Mouse (Mus musculus) liver, adult 2 months (tissue): ENCODE measurements at regions not wholly inside any gene's neighbourhood (a gene's known extent, or its start where the extent isn't known, plus 50 kb on each side); places are given as distances from the start of the nearest gene placed in this dataset.

Experiments used
- DNase-seq: peaks from one replicate; pipeline ENCODE4 v3.0.0-alpha.2; 2011; ENCODE audit warnings: low read depth, low spot score; ENCODE audit errors: extremely low read depth
- H3K27ac ChIP-seq: fragments of 200-500 bp; replicated peaks from 2 replicates; pipeline ENCODE4 v1.5.1; 2012; ENCODE audit warnings: low read depth, mild to moderate bottlenecking, control low read depth, inconsistent platforms, low read length; ENCODE audit not compliant: insufficient read depth
- H3K27me3 ChIP-seq: fragments of 200-500 bp; 2 replicates; pipeline ENCODE4 v1.6.1; 2012; ENCODE audit warnings: mild to moderate bottlenecking, moderate library complexity, low read length, inconsistent platforms; ENCODE audit not compliant: control insufficient read depth, insufficient read depth
- H3K36me3 ChIP-seq: fragments of 200-500 bp; 2 replicates; pipeline ENCODE4 v1.6.1; 2012; ENCODE audit warnings: low read length, inconsistent platforms; ENCODE audit not compliant: control insufficient read depth, insufficient read depth
- H3K4me1 ChIP-seq: fragments of 200-500 bp; 2 replicates; pipeline ENCODE4 v1.6.1; 2011; ENCODE audit warnings: low read length; ENCODE audit not compliant: control insufficient read depth, insufficient read depth
- H3K4me3 ChIP-seq: fragments of 200-500 bp; 2 replicates; pipeline ENCODE4 v1.5.1; 2011; ENCODE audit warnings: low read depth, mild to moderate bottlenecking, control low read depth, low read length, moderate library complexity; ENCODE audit not compliant: insufficient read depth
- H3K79me2 ChIP-seq: fragments of 200-500 bp; 2 replicates; pipeline ENCODE4 v1.6.1; 2012; ENCODE audit warnings: inconsistent platforms, mild to moderate bottlenecking, low read length, moderate library complexity; ENCODE audit not compliant: control insufficient read depth, insufficient read depth
- H3K9ac ChIP-seq: fragments of 200-500 bp; 2 replicates; pipeline ENCODE4 v1.6.1; 2012; ENCODE audit warnings: low read depth, mild to moderate bottlenecking, control low read depth, inconsistent platforms, low read length
- CTCF ChIP-seq: fragments of 200-500 bp; IDR thresholded peaks from 2 replicates; pipeline ENCODE4 v1.5.1; 2011; ENCODE audit warnings: low read depth, low read length, control low read depth
- POLR2A ChIP-seq: fragments of 200-500 bp; IDR thresholded peaks from 2 replicates; pipeline ENCODE4 v1.6.1; 2011; ENCODE audit warnings: low read length, control low read depth; ENCODE audit not compliant: insufficient read depth; ENCODE audit errors: extremely low read depth
- WGBS: fragments of 180-500 bp; shearing (Covaris S2); methylation state at CpG from one replicate; pipeline ENCODE4 v1.1.7; 2018; 5-methylcytosine and 5-hydroxymethylcytosine counted together

- no peak for TF ChIP-seq POLR2A
- TF ChIP-seq CTCF, result no peak
- Histone ChIP-seq H3K4me3 (no peak overlapping the region), H3K79me2 (no peaks in the 10 kb centered on the region), H3K36me3 (no peaks in the 10 kb centered on the region), H3K4me1 (no peaks in the 10 kb centered on the region), H3K27me3 (no peaks in the 10 kb centered on the region), H3K9ac (no peak overlapping the region), H3K27ac (no peak overlapping the region)
- DNase-seq, result no peak
- 78% methylated on average over 3 of the region's 3 CpGs for WGBS
Measured at GRCm38 (mm10) chr4:94149056-94149455, 407.3 kb upstream of the Gm10306 start.

- Histone ChIP-seq H3K9ac (no peak overlapping the region), H3K4me3 (no peak overlapping the region), H3K4me1 (no peaks in the 10 kb centered on the region), H3K36me3 (no peaks in the 10 kb centered on the region), H3K27me3 (no peaks in the 10 kb centered on the region), H3K79me2 (no peaks in the 10 kb centered on the region), H3K27ac (no peak overlapping the region)
- TF ChIP-seq POLR2A (no peak), CTCF (no peak)
- DNase-seq, result no peak
- WGBS, result 75% methylated on average over 2 of the region's 2 CpGs
Measured at GRCm38 (mm10) chr4:94160620-94161019, 395.7 kb upstream of the Gm10306 start.

DNA sequence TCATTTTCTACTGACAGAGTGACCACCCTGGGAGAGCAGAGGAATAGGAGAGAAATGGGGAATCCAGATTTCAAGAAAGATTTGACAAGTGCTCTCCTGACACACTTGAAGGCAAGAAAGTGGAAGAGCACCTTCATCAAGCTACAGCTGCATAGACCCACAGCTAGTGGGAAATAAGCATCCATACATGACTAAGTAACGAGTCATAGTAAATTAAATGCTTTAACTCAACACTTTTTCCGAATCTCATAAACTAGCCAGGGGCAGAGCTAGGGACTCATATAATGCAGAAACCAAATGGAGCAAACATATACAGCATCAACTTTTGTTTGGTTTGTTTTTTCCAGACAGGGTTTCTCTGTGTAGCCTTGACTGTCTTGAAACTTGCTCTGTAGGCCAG, 383.2 kb upstream of the Gm10306 start:
- no peak overlapping the region for H3K9ac ChIP-seq
- H3K27me3 ChIP-seq, result no peaks in the 10 kb centered on the region
- H3K79me2 ChIP-seq, result no peaks in the 10 kb centered on the region
- DNase-seq, result no peak
- H3K4me1 ChIP-seq, result no peaks in the 10 kb centered on the region
- H3K36me3 ChIP-seq, result no peaks in the 10 kb centered on the region
- no peak for TF ChIP-seq POLR2A
- TF ChIP-seq CTCF, result no peak
- no peak overlapping the region for H3K27ac ChIP-seq
- no peak overlapping the region for H3K4me3 ChIP-seq
- 76% methylated on average over 2 of the region's 2 CpGs for WGBS

GRCm38 (mm10) chr4:94186997-94187396, 369.3 kb upstream of the Gm10306 start:
- Histone ChIP-seq H3K27ac (no peak overlapping the region), H3K4me3 (no peak overlapping the region), H3K9ac (no peak overlapping the region), H3K27me3 (no peaks in the 10 kb centered on the region), H3K79me2 (no peaks in the 10 kb centered on the region), H3K36me3 (no peaks in the 10 kb centered on the region), H3K4me1 (no peaks in the 10 kb centered on the region)
- DNase-seq, result peak; percentile 16
- WGBS, result 65% methylated on average over 4 of the region's 4 CpGs
- TF ChIP-seq CTCF (no peak), POLR2A (no peak)

- Histone ChIP-seq H3K4me1 (no peaks in the 10 kb centered on the region), H3K27ac (no peak overlapping the region), H3K36me3 (no peaks in the 10 kb centered on the region), H3K9ac (no peak overlapping the region), H3K4me3 (no peak overlapping the region), H3K27me3 (no peaks in the 10 kb centered on the region), H3K79me2 (no peaks in the 10 kb centered on the region)
- DNase-seq, result no peak
- 49% methylated on average over 2 of the region's 2 CpGs for WGBS
- TF ChIP-seq CTCF, result no peak
- no peak for TF ChIP-seq POLR2A
Measured at GRCm38 (mm10) chr4:94188354-94188753, 368.0 kb upstream of the Gm10306 start.

DNA sequence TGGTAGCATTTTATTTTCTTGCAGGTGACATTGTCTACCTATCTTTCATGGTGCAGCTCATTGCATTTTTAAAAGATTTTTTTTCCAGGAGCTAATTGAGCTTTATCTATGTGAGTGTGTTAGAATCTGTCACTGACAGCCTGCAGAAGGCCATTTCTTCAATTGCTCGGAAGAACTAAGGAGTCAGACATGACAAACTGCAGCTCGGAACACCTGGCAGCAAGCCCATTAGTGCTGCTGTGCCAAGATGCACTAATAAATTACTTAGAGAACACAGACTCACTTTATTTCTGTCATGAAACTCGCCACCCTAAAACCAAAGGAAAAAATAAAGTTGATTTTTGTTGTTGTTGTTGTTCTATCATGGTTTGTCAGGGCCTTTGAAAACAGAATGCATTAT, 367.5 kb upstream of the Gm10306 start:
- no peaks in the 10 kb centered on the region for H3K36me3 ChIP-seq
- no peak overlapping the region for H3K9ac ChIP-seq
- H3K27me3 ChIP-seq, result no peaks in the 10 kb centered on the region
- no peaks in the 10 kb centered on the region for H3K79me2 ChIP-seq
- DNase-seq, result peak; percentile 7
- TF ChIP-seq CTCF, result no peak
- no peak for TF ChIP-seq POLR2A
- no peak overlapping the region for H3K4me3 ChIP-seq
- no peaks in the 10 kb centered on the region for H3K4me1 ChIP-seq
- H3K27ac ChIP-seq, result no peak overlapping the region
- 68% methylated on average over 3 of the region's 3 CpGs for WGBS

DNA sequence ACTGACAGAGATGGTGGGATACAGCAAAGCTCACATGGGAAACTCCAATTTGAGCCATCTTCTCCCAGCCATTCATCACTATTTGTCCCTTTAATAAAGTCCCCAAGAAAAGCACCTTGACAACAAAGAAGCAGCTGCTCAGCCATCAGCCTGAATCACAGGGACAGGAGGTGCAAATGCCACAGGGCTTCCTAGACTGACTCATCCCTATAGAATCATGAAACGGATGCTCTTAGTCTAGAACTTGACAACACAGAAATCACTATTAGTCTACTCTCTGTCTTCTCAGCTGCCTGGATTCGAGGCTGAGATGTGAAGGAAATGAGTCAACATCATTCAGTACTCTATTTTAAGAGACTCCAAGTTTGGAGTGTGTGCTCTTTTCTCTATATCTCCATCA, 365.4 kb upstream of the Gm10306 start:
- Histone ChIP-seq H3K27me3 (no peaks in the 10 kb centered on the region), H3K79me2 (no peaks in the 10 kb centered on the region), H3K4me3 (no peak overlapping the region), H3K4me1 (no peaks in the 10 kb centered on the region), H3K9ac (no peak overlapping the region), H3K27ac (no peak overlapping the region), H3K36me3 (no peaks in the 10 kb centered on the region)
- no peak for DNase-seq
- 64% methylated on average over 2 of the region's 2 CpGs for WGBS
- TF ChIP-seq POLR2A (no peak), CTCF (no peak)
